Mouse (Mus musculus): ENCODE measurements around the gene Dnlz. TPM values are rescaled to one million over a fixed set of nuclear protein-coding genes. Genes with fewer than 3 reads are reported as not detected.
A peak's percentile ranks its signal among the peaks of the same experiment; 100 is the strongest.

Gene Dnlz
- polyA plus RNA-seq, 1 experiment from 2014 or later, result 25.4 TPM

GRCm38 (mm10) chr2:26304711-26305110 is 47.2 kb downstream of the Dnlz start:
- Histone ChIP-seq H3K4me1 (peaks cover 20% of the 10 kb centered on the region), H3K4me3 (no peak overlapping the region), H3K36me3 (no peaks in the 10 kb centered on the region), H3K27me3 (0 out of 2 replicates have a peak, but pooled peaks cover 2% of the 10 kb centered on the region), H3K27ac (no peak overlapping the region), H3K9ac (no peak overlapping the region), H3K4me2 (no peak overlapping the region), H3K9me3 (no peaks in the 10 kb centered on the region)
- 63% methylated on average over 1 of the region's 1 CpGs for WGBS
- no peak for ATAC-seq (ENCODE audit: insufficient number of reproducible peaks, low FRiP score, low TSS enrichment, low read depth)

GRCm38 (mm10) chr2:26302005-26302503 is 49.9 kb downstream of the Dnlz start:
- 0 out of 2 replicates have a peak, but pooled peaks cover 12% of the 10 kb centered on the region for H3K27me3 ChIP-seq
- H3K4me1 ChIP-seq, result peaks cover 30% of the 10 kb centered on the region
- no peak overlapping the region for H3K4me2 ChIP-seq
- H3K4me3 ChIP-seq, result no peak overlapping the region
- H3K27ac ChIP-seq, result no peak overlapping the region
- no peaks in the 10 kb centered on the region for H3K36me3 ChIP-seq
- WGBS, result 86% methylated on average over 10 of the region's 10 CpGs
- H3K9me3 ChIP-seq, result no peaks in the 10 kb centered on the region
- H3K9ac ChIP-seq, result no peak overlapping the region
- ATAC-seq (ENCODE audit: insufficient number of reproducible peaks, low FRiP score, low TSS enrichment, low read depth), result no peak

GRCm38 (mm10) chr2:26300808-26301174 is 51.1 kb downstream of the Dnlz start:
- Histone ChIP-seq H3K4me2 (no peak overlapping the region), H3K9ac (no peak overlapping the region), H3K27me3 (0 out of 2 replicates have a peak, but pooled peaks cover 12% of the 10 kb centered on the region), H3K27ac (no peak overlapping the region), H3K36me3 (no peaks in the 10 kb centered on the region), H3K4me1 (peaks cover 37% of the 10 kb centered on the region), H3K4me3 (no peak overlapping the region), H3K9me3 (no peaks in the 10 kb centered on the region)
- WGBS, result 0% methylated on average over 3 of the region's 3 CpGs
- ATAC-seq (ENCODE audit: insufficient number of reproducible peaks, low FRiP score, low TSS enrichment, low read depth), result no peak

GRCm38 (mm10) chr2:26300161-26300807 is 51.6 kb downstream of the Dnlz start:
- H3K27ac ChIP-seq, result no peak overlapping the region
- no peak overlapping the region for H3K4me2 ChIP-seq
- H3K4me3 ChIP-seq, result no peak overlapping the region
- H3K9me3 ChIP-seq, result no peaks in the 10 kb centered on the region
- H3K9ac ChIP-seq, result no peak overlapping the region
- ATAC-seq (ENCODE audit: insufficient number of reproducible peaks, low FRiP score, low TSS enrichment, low read depth), result no peak
- no peaks in the 10 kb centered on the region for H3K36me3 ChIP-seq
- H3K27me3 ChIP-seq, result 0 out of 2 replicates have a peak, but pooled peaks cover 12% of the 10 kb centered on the region
- 46% methylated on average over 5 of the region's 5 CpGs for WGBS
- peaks cover 37% of the 10 kb centered on the region for H3K4me1 ChIP-seq

- Histone ChIP-seq H3K9me3 (no peaks in the 10 kb centered on the region), H3K27me3 (0 out of 2 replicates have a peak, but pooled peaks cover 12% of the 10 kb centered on the region), H3K9ac (no peak overlapping the region), H3K4me1 (peaks cover 37% of the 10 kb centered on the region), H3K36me3 (no peaks in the 10 kb centered on the region), H3K4me2 (no peak overlapping the region), H3K27ac (no peak overlapping the region), H3K4me3 (no peak overlapping the region)
- no peak for ATAC-seq (ENCODE audit: insufficient number of reproducible peaks, low FRiP score, low TSS enrichment, low read depth)
- 51% methylated on average over 7 of the region's 7 CpGs for whole genome bisulfite sequencing
Measured at GRCm38 (mm10) chr2:26299336-26299735, 52.6 kb downstream of the Dnlz start.

- Histone ChIP-seq H3K4me1 (peaks cover 37% of the 10 kb centered on the region), H3K27me3 (0 out of 2 replicates have a peak, but pooled peaks cover 12% of the 10 kb centered on the region), H3K9me3 (no peaks in the 10 kb centered on the region), H3K4me2 (no peak overlapping the region), H3K27ac (no peak overlapping the region), H3K9ac (no peak overlapping the region), H3K36me3 (no peaks in the 10 kb centered on the region), H3K4me3 (no peak overlapping the region)
- no peak for ATAC-seq (ENCODE audit: insufficient number of reproducible peaks, low FRiP score, low TSS enrichment, low read depth)
- 28% methylated on average over 4 of the region's 4 CpGs for WGBS
Measured at GRCm38 (mm10) chr2:26298856-26299230, 53.1 kb downstream of the Dnlz start.

GRCm38 (mm10) chr2:26298208-26298855 is 53.6 kb downstream of the Dnlz start:
- 5% methylated on average over 10 of the region's 10 CpGs for WGBS
- ATAC-seq (ENCODE audit: insufficient number of reproducible peaks, low FRiP score, low TSS enrichment, low read depth), result peak; percentile 50
- Histone ChIP-seq H3K36me3 (no peaks in the 10 kb centered on the region), H3K4me2 (peak overlapping the region; percentile 22; the same call in 1 of the 2 replicates), H3K27me3 (0 out of 2 replicates have a peak, but pooled peaks cover 12% of the 10 kb centered on the region), H3K9ac (no peak overlapping the region), H3K9me3 (no peaks in the 10 kb centered on the region), H3K4me1 (peaks cover 37% of the 10 kb centered on the region), H3K27ac (no peak overlapping the region), H3K4me3 (no peak overlapping the region)

Other genes with a start within 250 kb of the Dnlz start
- 5.5 TPM in 2 replicates for gene Nacc2, start 228.9 kb downstream of the Dnlz start, polyA plus RNA-seq (2015; fragmentation: Nextera tagmentation; extraction: Ambion mirVana)
- gene Lhx3, start 143.8 kb downstream of the Dnlz start, polyA plus RNA-seq (2015; fragmentation: Nextera tagmentation; extraction: Ambion mirVana), result not detected in 2 replicates
- 18.2 and 20.7 TPM in 2 replicates for gene Qsox2, start 114.6 kb downstream of the Dnlz start, polyA plus RNA-seq (2015; fragmentation: Nextera tagmentation; extraction: Ambion mirVana)
- 0.05 and 0.06 TPM in 2 replicates for gene Ccdc187, start 57.6 kb downstream of the Dnlz start, polyA plus RNA-seq (2015; fragmentation: Nextera tagmentation; extraction: Ambion mirVana)
- 40.7 and 41.8 TPM in 2 replicates for gene Gpsm1, start 36.6 kb downstream of the Dnlz start, polyA plus RNA-seq (2015; fragmentation: Nextera tagmentation; extraction: Ambion mirVana)
- 0.83 and 1.1 TPM in 2 replicates for gene Card9, start 8.8 kb upstream of the Dnlz start, polyA plus RNA-seq (2015; fragmentation: Nextera tagmentation; extraction: Ambion mirVana)
- 23.7 and 25.8 TPM in 2 replicates for gene Snapc4, start 28.5 kb upstream of the Dnlz start, polyA plus RNA-seq (2015; fragmentation: Nextera tagmentation; extraction: Ambion mirVana)
- gene Entr1, start 37.2 kb upstream of the Dnlz start, polyA plus RNA-seq (2015; fragmentation: Nextera tagmentation; extraction: Ambion mirVana), result 111 and 121 TPM in 2 replicates
- 91.1 and 95.2 TPM in 2 replicates for gene Pmpca, start 37.2 kb upstream of the Dnlz start, polyA plus RNA-seq (2015; fragmentation: Nextera tagmentation; extraction: Ambion mirVana)
- gene Inpp5e, start 57.1 kb upstream of the Dnlz start, polyA plus RNA-seq (2015; fragmentation: Nextera tagmentation; extraction: Ambion mirVana), result 17.1 and 19.6 TPM in 2 replicates
- 26.2 and 30.5 TPM in 2 replicates for gene Sec16a, start 93.1 kb upstream of the Dnlz start, polyA plus RNA-seq (2015; fragmentation: Nextera tagmentation; extraction: Ambion mirVana)
- 23.1 and 24.3 TPM in 2 replicates for gene Notch1, start 164.6 kb upstream of the Dnlz start, polyA plus RNA-seq (2015; fragmentation: Nextera tagmentation; extraction: Ambion mirVana)
- gene Egfl7, start 227.9 kb upstream of the Dnlz start, polyA plus RNA-seq (2015; fragmentation: Nextera tagmentation; extraction: Ambion mirVana), result 107 and 122 TPM in 2 replicates
- gene Gm20532, start 234.5 kb upstream of the Dnlz start, polyA plus RNA-seq (2015; fragmentation: Nextera tagmentation; extraction: Ambion mirVana), result 0.24 TPM in 1 of 2 replicates, not detected in the other